Mouse (Mus musculus): ENCODE data around the gene Tal1.

Gene Tal1

DNA sequence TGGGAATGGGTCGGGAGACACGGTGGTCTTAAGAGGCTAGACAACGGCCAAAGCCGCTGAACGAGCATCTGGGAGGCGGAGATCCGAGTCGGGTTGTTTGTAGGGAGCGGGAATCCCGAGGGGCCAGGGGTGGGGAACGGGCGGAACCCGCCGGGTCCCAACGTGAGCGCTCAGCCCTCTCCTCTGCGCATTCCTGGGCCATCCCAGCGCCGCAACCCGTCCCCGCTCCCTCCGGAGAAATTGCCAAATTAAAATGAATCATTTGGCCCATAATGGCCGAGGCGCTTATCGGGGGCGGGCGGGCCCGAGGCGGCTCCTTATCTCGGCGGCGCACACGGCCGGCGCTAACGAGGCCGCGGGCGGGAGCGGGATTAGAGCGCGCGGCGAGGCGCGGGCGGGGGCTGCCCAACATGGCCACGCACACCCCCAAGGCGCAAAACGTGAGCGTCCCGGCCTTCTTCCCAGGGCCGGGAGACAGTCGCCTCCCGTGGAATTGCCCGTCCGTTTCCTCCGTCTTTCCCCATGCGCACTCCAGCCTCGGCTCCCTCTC is at the start of gene Tal1:
Gene Tal1 (plus strand): TSS at position 56 of the 550 bp plus-strand sequence.
- peak; percentile 86 to 91 for DNase-seq (ENCODE audit: low spot score in 2 of 2)

DNA sequence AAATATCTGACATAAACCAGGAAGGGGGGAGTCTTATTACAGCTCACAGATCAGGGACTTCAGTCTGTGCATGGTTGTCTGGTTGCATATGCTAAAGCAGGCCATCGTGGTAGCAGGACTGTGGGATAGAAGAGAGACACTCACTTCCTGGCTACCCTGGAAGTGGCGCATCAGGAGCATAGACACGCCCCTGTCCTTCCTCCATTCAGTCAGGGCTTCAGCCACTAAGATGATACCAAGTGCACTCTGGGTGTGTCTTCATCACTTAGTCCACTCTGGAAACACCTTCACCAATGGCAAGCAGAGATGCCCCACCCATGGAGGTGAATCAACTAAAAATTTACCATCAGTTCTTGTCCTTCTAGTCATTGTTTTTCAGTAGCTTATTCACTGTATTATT is 42.0 kb upstream of the Tal1 start:
- DNase-seq (ENCODE audit: low spot score in 2 of 2): no peak

DNA sequence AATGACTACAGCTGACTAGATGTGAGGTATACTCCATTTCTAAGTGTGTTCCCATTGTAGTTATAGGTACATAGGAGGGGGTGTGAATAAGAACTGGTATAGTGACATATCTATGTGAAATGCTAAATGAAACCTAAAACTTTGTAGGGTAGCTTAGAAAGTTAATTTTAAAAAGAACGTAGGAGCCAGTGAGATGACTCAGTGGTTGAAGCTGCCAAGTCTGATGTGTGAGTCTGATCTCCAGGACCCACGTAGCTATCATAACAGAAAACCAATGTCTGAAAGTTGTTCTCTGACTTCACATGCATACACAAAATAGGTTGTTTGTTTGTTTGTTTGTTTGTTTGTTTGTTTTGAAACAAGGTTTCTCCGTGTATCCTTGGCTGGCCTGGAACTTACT is 36.2 kb upstream of the Tal1 start:
- no peak for DNase-seq (ENCODE audit: low spot score in 2 of 2)

DNA sequence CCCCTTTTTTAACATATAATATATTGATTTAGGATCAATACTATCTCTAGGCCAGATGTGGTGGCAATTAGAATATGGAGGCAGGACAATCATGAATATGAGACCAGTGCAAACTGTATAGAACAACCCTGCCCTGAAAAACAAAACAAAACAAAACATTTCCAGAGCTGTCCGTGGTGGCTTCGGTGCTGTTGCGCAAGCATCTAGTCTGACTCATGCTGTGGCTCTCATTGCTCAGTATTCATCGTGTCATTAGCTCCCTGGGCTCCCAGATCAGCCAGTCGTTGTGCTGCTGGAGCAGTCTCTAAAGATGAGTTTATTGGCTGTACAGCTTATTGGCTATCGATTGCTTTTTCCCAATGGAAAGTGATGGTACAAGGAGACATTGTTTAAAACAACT is 21.2 kb upstream of the Tal1 start:
- no peak for DNase-seq (ENCODE audit: low spot score in 2 of 2)

DNA sequence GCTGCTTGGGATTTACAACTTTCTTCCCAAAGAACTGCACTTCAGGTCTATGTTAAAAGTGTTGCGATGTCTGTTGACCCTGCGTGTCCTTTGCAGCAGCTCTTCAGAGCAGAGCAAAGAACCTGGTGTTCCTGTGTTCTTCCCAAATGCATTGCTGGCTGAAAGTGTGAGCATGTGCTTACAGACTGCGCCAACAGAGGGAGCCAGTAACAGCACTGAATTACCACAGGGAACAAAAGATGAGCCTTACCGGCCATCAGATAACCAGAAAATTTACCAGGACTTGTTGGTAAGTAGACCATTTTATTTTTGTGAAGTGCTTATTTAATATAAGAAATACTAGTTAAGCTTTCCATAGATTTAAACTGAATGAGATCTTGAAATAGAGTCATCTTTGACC is 18.0 kb upstream of the Tal1 start:
- DNase-seq (ENCODE audit: low spot score in 2 of 2): peak in 1 of 2 experiments; percentile 42

DNA sequence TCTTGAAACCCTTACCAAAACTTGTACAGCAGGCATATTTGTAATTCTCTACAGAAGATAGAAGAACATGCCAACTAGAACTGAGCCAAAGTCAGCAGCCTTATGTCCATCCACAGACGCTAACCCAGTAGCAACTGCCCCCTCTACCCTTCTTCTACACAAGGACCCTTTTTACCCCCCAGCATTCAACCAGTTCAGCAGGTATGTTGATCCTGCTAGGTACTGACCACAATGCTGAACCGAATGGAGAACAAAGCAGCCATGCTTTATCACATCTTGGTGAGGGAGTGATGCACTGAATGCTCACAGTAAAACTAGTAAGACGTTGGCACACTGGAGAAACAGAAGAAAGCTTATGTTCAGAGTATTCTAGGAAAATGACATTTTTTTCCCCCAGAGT is 10.6 kb upstream of the Tal1 start:
- no peak for DNase-seq (ENCODE audit: low spot score in 2 of 2)

DNA sequence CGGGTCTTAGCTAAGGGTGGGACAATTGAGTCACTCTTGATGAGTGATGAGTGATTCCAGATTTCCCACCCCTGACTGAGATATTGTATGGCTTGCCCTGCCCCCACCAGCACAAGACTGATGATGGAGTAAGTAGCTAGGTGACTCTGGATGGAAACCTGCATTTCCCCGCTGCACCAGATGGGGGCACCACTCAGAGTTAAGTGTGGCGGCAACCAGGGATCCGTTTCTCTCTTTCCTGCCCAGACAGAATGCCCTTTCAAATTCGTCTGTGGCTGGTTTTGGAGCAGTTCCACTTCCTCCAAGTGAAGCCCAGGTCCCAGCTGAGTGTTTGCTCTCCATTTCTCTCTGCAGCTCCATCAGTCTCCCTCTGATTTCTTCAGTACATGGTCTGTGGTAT is 8.5 kb upstream of the Tal1 start:
- DNase-seq (ENCODE audit: low spot score in 2 of 2): peak; percentile 90 to 95

DNA sequence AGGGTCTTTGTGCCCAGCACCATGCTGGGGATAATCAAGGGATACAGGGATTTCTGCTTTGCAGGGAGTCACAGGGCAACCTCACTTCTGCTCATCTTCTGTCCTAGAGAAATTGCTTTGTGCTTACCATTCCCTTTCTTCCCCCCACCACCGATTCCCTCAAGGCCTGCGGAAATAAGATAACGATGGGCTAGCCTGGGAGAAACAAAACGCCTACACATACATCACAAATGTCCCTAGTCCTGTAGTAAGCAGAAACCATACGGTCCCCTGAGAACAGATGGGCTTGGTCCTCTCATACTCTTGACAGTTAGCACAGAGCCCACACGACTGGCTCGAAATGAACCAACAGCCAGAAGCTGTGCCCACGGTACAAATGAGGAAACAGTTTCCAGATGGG is 8.0 kb upstream of the Tal1 start:
- DNase-seq (ENCODE audit: low spot score in 2 of 2): peak in 1 of 2 experiments; percentile 49

DNA sequence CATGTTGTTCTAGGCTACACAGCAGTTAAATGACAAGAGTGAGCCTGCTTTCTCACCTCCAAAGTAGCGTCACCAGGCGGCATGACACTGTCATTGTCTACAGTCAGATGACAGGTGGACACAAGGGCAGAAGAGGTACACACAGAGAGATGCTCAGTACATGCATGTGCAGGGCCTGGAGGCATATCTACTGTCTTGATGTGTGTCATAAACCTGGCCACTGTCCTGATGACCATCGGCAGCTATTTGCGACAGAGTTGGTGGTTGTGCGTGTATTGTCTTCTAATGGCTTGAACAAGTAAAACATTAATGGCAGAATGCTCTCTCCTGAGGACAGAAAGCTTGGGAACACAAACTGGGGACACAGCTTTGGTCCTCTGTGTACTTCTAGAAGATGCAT is 5.0 kb upstream of the Tal1 start:
- DNase-seq (ENCODE audit: low spot score in 2 of 2): peak in 1 of 2 experiments; percentile 59

DNA sequence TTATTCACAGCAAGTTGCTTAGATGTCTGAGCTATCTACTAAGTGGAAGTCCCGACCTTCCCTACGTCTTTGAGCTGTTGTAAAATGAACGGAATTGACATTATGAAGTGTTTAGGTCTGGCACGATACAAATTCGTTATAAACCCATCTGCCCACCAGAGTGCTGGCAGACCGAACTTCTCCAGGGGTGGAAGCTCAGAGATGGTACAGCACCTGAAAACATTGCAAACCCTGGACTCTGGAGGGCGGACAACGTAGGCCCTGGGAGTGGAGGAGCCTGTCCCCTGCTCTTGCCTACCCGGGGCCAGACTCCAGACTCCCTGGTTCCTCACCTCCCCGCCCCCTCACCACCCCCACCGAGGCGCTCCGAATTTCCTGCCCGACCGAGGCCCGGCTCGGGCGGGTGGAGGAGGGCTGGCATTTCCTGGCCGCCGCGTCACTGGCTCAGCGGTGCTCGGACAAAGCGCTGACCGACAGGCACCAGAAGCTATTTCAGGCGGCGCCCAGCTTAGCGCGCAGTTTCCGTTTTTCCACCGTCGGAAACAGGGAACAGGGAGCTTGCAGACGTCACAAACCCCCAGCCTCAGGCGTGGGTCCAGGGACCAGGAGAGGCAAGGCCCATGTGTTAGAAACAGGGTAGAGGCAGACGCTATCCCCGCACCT is 3.8 kb upstream of the Tal1 start:
- peak; percentile 53 to 78 for DNase-seq (ENCODE audit: low spot score in 2 of 2)

DNA sequence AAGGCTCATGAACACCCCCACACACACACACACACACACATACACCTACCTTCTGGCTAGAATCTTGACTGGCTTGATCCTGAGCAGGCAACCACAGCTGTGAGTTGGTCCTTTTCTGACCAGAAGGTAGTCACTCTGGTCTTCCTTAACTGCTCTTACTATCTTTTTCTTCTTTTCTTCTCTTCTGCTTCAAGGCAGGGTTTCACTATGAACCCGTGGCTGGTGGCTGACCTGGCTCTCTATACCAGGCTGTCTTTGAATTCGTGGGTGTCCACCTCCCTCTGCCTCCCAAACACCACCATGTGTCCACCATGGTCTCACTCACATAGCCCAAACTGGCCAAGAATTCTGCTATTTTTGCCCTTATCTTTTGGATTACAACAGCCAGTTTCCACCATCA is 1.2 kb upstream of the Tal1 start:
- DNase-seq (ENCODE audit: low spot score in 2 of 2): peak in 1 of 2 experiments; percentile 64

DNA sequence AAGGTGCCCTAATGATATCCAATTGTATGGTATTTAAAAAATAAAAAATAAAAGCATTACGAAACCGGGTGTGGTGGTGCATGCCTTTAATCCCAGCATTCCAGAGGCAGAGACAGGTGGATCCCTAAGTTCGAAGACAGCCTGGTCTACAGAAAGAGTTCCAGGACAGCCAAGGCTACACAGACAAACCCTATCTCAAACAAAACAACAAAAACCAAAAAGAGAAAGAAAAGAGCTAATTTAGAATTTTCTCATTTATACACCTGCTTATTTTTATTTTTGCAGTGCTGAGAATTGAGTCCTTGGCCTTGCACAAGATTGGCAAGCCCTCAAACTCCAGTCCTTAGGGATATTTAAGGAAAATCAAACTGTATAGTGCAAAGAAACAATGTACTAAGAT is 535 bp upstream of the Tal1 start:
- DNase-seq (ENCODE audit: low spot score in 2 of 2): no peak

DNA sequence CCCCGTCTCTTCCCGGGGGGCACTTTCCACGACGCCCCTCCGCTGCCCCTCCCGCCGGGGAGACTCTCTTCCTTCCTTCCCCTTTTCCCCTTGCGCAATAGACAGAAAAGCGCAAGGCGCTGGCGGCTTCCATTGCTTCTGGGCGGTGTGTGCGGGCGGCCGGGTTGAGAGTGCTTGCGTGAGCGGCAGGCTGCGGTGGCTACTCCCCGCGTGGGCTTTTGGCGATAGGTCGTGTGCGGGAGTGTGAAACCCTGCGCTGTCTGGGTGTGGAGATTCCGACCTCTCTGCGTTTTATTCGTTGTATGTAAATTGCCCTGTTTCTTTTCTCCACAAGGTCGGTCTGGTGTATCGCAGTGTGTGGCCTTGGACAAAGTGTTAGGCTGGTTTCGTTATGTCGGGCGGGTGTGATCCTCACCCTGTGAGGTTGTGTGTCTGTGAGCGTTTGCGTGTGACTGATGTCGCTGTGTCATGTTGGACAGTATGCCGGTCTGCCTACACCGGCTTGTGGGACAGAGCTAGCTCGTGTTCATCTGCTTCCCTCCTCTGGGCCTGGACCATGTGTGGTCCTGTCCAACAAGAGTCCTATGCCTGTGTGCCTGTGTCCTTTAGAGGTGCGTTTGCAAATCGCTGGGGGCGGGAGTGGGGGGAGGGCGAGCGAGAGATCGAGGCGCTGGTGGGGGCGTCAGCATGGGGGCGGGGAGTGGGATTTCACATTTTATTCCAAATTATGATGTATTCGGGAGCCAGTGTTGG is 871 bp downstream of the Tal1 start:
- DNase-seq (ENCODE audit: low spot score in 2 of 2): peak in 1 of 2 experiments; percentile 85

DNA sequence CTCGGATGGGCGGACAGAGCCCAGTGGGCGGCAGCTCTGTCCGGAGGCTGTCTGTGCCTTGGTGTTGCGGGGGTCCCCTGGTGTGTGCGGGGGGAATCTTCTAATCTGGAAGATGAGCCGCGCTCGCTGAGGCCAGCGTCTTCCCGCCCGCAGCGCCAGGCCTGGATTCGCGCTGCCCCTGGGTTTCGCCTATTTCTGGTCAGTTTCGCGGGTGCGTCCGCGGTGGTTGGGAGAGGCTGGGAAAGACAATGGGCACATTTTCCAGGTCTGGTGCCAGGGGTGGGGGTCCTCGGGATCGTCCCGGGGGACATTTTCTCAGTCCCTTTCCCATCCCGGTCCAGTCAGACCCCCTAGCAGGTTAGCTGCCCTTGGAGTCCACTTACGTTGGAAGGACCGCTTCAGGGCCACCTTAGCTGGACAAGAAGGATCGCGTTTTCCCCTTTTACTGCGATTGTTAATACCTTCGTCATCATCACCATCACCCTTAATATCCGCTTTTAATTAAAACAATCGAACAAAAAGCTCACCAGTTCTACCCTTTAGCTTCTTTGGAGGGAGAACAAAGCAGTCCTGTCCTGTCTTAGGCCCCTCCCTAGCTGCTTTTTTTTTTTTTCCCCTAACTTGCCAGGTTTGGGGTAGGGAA is 1.6 kb downstream of the Tal1 start:
- DNase-seq (ENCODE audit: low spot score in 2 of 2): peak; percentile 58 to 83

DNA sequence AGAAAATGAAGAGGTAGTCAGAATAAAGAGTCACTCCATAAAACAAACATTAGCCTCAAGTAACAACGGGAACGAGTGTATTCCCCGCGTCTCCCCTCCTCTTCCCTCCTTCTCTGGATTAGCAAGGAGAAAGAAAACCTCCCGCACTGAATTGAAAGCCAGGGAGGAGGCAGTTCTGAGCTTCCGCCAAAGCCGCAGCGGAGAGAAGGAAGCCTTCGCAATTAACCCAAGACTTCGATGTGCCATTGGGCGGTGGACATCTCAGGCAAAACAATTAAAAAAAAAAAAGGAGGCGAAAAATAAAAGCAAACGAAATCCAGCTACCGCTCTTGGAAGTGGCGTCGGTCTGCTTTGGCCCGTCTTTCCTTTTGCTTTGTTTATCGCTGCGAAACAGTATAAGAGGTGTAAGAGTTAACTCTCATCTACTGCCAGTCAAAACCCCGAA is 2.1 kb downstream of the Tal1 start:
- DNase-seq (ENCODE audit: low spot score in 2 of 2): no peak

DNA sequence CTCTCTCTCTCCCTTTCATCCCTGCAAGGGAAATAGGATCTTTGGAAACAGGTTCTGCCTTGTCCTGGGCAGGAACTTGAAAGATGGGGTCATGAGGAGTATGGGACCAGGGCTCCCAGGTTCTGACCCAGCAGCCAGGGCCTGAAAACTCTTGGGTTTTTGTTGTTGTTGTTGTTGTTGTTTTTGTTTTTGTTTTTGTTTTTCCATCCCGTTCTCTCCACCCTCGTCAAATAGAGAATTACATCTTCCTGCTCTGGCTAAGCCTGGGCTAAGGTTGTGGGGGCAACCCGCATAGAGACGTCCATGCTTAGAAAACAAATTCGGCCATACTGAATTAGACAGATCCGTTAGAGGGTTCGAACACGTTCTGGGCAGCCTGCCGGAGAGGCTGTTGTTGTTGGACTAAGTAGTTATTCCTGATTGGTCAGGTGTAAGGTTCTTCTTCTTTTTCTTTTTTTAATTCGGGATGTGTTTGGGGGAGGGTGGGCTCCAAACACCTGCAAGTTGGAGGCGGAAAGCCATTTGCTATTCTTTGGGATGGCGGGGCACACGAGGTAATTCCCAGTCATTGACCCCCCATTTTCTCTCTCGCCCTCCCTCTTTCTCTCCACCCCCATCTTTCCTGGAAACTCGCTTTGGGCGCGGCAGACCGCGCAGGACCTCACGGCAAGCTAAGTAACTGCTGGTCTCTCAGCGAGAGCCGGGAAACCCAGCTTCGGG is 2.8 kb downstream of the Tal1 start:
- DNase-seq (ENCODE audit: low spot score in 2 of 2): peak; percentile 69 to 82

DNA sequence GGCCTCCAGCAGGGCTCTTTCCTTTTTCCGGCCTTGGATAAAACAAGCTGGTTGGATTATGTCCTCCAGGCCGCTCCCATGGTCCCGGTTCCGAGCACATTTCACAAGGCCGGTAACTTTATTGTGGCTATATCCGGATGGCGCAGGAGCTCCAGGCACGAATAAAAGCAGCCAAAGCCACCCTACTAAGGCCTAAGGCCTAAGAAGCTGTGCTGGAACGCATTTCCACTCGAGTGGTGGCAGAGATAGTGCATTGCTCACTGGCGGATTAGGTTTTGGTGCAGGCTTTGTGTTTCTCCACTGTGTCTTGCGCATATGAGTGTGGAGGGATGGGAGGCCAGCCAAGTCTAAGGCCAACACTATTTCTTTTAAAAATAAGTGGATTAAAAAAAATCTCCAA is 3.6 kb downstream of the Tal1 start:
- peak; percentile 39 to 71 for DNase-seq (ENCODE audit: low spot score in 2 of 2)

DNA sequence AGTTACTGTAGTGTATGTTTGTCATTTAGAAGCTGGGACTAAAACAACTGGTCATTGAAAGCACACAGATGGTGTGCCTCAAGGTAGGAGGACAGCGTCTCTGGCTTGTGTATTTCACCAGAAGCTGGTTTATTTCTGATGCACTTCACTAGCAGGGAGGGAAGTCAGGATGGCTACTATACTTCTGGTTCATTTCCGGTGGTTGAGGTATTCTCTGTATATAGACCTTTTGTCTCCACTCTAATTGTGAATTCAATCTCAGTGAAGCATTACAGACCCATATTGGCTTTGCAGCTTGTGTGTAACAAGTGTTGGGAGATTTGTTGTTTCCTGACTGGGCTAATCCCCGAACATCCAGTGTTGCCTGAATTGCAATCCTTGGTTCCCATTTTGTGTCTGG is 4.5 kb downstream of the Tal1 start:
- DNase-seq (ENCODE audit: low spot score in 2 of 2): no peak

DNA sequence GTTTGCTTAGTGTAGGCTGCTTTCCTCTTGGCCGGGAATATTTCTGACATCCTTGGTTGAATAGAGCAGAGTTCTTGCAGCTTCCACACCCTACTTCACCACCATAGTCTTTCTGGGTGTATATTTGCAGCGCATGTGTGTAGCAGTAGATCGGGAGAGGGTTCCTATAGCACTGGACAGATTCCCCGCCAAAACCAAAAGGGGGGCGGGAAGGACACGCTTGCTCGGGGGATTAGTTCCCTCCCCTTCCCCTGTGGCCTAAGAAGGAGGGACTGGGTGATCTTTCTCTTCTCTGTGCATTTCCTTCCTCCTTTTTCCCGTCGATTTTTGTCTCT is 6.3 kb downstream of the Tal1 start:
- peak in 1 of 2 experiments; percentile 39 for DNase-seq (ENCODE audit: low spot score in 2 of 2)

DNA sequence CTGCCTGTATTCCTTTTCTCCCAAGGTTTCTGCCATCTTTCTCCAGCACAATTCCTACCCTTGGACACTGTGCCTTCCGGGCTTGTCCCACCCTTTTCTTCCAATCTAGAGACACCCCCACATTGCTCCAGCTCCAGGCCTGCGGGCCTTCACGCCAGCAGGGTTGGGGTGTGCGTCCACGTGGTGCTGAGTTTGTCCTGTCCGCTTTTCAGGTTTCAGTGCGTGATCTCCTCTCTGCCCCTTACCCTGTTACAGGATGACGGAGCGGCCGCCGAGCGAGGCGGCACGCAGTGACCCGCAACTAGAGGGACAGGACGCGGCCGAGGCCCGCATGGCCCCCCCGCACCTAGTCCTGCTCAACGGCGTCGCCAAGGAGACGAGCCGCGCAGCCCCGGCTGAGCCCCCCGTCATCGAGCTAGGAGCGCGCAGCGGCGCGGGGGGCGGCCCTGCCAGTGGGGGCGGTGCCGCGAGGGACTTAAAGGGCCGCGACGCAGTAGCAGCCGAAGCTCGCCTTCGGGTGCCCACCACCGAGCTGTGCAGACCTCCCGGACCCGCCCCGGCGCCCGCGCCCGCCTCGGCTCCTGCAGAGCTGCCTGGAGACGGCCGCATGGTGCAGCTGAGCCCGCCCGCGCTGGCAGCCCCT is 6.8 kb downstream of the Tal1 start:
- peak; percentile 45 to 79 for DNase-seq (ENCODE audit: low spot score in 2 of 2)

DNA sequence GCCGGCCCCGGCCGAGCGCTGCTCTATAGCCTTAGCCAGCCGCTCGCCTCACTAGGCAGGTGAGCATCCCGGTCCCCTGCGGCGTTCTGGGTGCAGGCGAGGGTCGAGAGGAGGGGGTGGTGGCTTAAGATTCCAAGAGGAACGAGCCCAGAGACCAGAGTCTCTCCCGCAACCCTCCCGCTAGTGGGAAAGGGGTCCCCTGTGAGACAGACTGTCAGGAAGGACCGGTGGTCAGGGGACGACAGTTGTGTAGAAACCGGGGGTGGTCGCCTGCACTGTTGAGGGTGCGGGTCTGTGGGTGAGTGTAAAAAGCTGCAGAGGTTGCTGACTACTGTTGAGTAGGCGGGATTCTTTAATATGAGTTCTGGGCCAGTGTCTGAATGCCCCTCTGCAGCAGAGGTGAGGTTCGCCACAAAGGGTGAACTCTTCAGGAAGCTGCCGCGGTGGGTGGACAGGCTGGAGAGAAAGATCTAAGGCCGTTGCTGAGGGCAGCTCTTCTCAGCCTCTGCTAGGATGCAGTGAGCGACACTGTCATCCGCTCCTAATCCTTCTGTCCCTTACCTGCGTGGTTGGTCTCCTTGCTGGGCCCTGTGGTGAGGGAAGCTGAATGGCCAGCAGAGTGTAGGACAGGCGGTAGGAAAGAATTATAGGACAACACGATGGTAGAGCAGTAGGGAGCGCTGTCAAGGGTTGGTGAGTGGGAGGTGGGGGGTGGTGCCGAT is 7.5 kb downstream of the Tal1 start:
- DNase-seq (ENCODE audit: low spot score in 2 of 2): no peak
